In the genomic region with DNA sequence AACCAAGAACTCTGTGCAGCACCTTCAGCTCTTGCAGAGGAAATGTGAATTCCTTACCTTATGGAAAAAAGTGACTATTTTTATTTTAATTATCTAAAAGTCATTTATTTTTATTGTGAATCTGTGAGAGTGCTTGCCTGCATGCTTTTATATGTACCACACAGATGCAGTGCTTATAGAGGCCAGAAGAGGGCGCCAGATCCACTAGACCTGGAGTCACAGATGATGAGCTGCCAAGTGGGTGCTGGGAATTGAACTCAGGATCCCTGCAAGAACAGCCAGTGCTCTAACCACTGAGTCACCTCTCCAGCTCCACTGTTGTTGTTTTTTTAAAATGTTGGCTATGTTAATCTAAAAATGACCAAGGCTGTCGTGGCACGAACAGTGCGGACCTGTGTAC, we compare ENCODE assay signal across 15 mouse cellular contexts.
DNase-seq lines count a peak whose midpoint lies in the region; ATAC-seq and TF ChIP-seq lines count a peak whose summit lies in the region.
"Had no signal": no experiment of that assay in that cellular context is flagged by ENCODE, and none has a peak within 500 bp of the region (broad histone marks: within the 10 kb centered on the region; RNA-seq: fewer than 3 reads in every experiment).

No protein-coding gene starts in this region.

- no peak overlapping the region for H3K27ac ChIP-seq in layer of hippocampus, adult 2 months
- no peak overlapping the region for H3K27ac ChIP-seq in testis, adult 2 months (ENCODE audit: control insufficient read depth, insufficient read depth, low read depth, low read length)
- H3K27ac ChIP-seq: heart, embryonic 15.5 days; hindbrain, embryonic 13.5 days; limb, embryonic 12.5 days had no signal

- ATAC-seq in cerebellum, adult (ENCODE audit: insufficient number of reproducible peaks, low FRiP score, low TSS enrichment) = no peak
- ATAC-seq: forebrain, embryonic 16.5 days had no signal

- no peaks in the 10 kb centered on the region for H3K36me3 ChIP-seq in testis, adult 2 months (ENCODE audit: control insufficient read depth, insufficient read depth, low read length)
- H3K36me3 ChIP-seq: G1E; heart, embryonic 15.5 days; hindbrain, embryonic 13.5 days; limb, embryonic 12.5 days had no signal

- no peaks in the 10 kb centered on the region for H3K4me1 ChIP-seq in testis, adult 2 months (ENCODE audit: control insufficient read depth, insufficient read depth, low read length)
- H3K4me1 ChIP-seq: heart, embryonic 15.5 days; hindbrain, embryonic 13.5 days; limb, embryonic 12.5 days had no signal

- peak; percentile 49 for TF ChIP-seq CTCF in layer of hippocampus, adult 2 months (conservative IDR thresholded peaks at IDR 0.05)
- TF ChIP-seq CTCF in testis, adult 2 months (IDR thresholded peaks at IDR 0.05; ENCODE audit: control insufficient read depth, insufficient read depth, insufficient replicate concordance, low read depth, low read length) = peak; percentile 61; the same call in 1 of the 2 replicates

- no peak for DNase-seq in layer of hippocampus, adult 2 months (ENCODE audit: low spot score in 2 of 2)
- no peak for DNase-seq in layer of hippocampus, adult 9-10 months (ENCODE audit: low spot score)
- no peak for DNase-seq in testis, postnatal 10 days (ENCODE audit: low spot score)
- peak; percentile 69 for DNase-seq in R1 (ENCODE audit: low read depth, low spot score)
- DNase-seq in naive thymus-derived CD4-positive, alpha-beta T cell, adult 2 months (ENCODE audit: low read depth) = peak; percentile 19
- no peak for DNase-seq in layer of hippocampus, adult 18-20 months (ENCODE audit: low spot score in 2 of 2)
- DNase-seq: lung, postnatal 14 days; right cerebral cortex, postnatal 14 days had no signal

- no peak for TF ChIP-seq POLR2A in testis, adult 2 months (IDR thresholded peaks at IDR 0.05; ENCODE audit: control insufficient read depth, low read depth, low read length)

- no peak overlapping the region for H3K4me3 ChIP-seq in layer of hippocampus, adult 2 months
- no peak overlapping the region for H3K4me3 ChIP-seq in testis, adult 2 months (ENCODE audit: control insufficient read depth, low read depth, low read length)
- H3K4me3 ChIP-seq: heart, embryonic 15.5 days; hindbrain, embryonic 13.5 days; limb, embryonic 12.5 days had no signal

- no peaks in the 10 kb centered on the region for H3K27me3 ChIP-seq in testis, adult 2 months (ENCODE audit: control insufficient read depth, insufficient read depth, low read length)
- H3K27me3 ChIP-seq: heart, embryonic 15.5 days; hindbrain, embryonic 13.5 days; limb, embryonic 12.5 days had no signal

Comparison
In these comparisons a context has a peak if more than half of its experiments do, and no peak if none do; other contexts are left out.
1. DNase-seq: peak in R1 (single experiment) and naive thymus-derived CD4-positive, alpha-beta T cell, adult 2 months (single experiment); none in layer of hippocampus, adult 2 months (0 of 2), layer of hippocampus, adult 9-10 months (single experiment), testis, postnatal 10 days (single experiment) and layer of hippocampus, adult 18-20 months (0 of 2).